Mouse (Mus musculus): ENCODE results near the gene Slc6a16. TPM values are rescaled to one million over a fixed set of nuclear protein-coding genes. Genes with fewer than 3 reads are reported as not detected.

The Slc6a16 gene
- polyA plus RNA-seq, 1 experiment = 0.05 TPM

- H3K27me3 ChIP-seq (replicated peaks; ENCODE audit: control insufficient read depth, insufficient read depth, low read length) = no peaks in the 10 kb centered on the region
- H3K36me3 ChIP-seq (ENCODE audit: control insufficient read depth, insufficient read depth, low read length) = no peaks in the 10 kb centered on the region
- no peak for DNase-seq
- H3K4me1 ChIP-seq (ENCODE audit: control insufficient read depth, insufficient read depth, low read length) = no peaks in the 10 kb centered on the region
- WGBS = 75% methylated on average over 13 of the region's 13 CpGs
- TF ChIP-seq CTCF (conservative IDR thresholded peaks at IDR 0.05; ENCODE audit: insufficient read depth, insufficient read length, low read depth, low read length) = no peak
- H3K4me3 ChIP-seq (ENCODE audit: insufficient read depth, low read depth, low read length) = no peak overlapping the region
- no peak overlapping the region for H3K27ac ChIP-seq (ENCODE audit: insufficient read depth, low read depth, low read length)
These were observed 45.3 kb upstream of the Slc6a16 start for GRCm38 (mm10) chr7:45195341-45196175.

GRCm38 (mm10) chr7:45196176-45196535 lies 44.7 kb upstream of the Slc6a16 start:
- TF ChIP-seq CTCF (conservative IDR thresholded peaks at IDR 0.05; ENCODE audit: insufficient read depth, insufficient read length, low read depth, low read length) = no peak
- no peak for TF ChIP-seq POLR2A (IDR thresholded peaks at IDR 0.05; ENCODE audit: low read depth, low read length)
- 86% methylated on average over 4 of the region's 4 CpGs for WGBS
- no peak overlapping the region for H3K4me3 ChIP-seq (ENCODE audit: insufficient read depth, low read depth, low read length)

GRCm38 (mm10) chr7:45196994-45197393 lies 43.9 kb upstream of the Slc6a16 start:
- no peak for DNase-seq
- 82% methylated on average over 5 of the region's 5 CpGs for WGBS
- no peak overlapping the region for H3K27ac ChIP-seq (ENCODE audit: insufficient read depth, low read depth, low read length)
- H3K27me3 ChIP-seq (replicated peaks; ENCODE audit: control insufficient read depth, insufficient read depth, low read length) = no peaks in the 10 kb centered on the region
- no peak overlapping the region for H3K4me3 ChIP-seq (ENCODE audit: insufficient read depth, low read depth, low read length)
- no peaks in the 10 kb centered on the region for H3K36me3 ChIP-seq (ENCODE audit: control insufficient read depth, insufficient read depth, low read length)
- TF ChIP-seq POLR2A (IDR thresholded peaks at IDR 0.05; ENCODE audit: low read depth, low read length) (no peak), CTCF (conservative IDR thresholded peaks at IDR 0.05; ENCODE audit: insufficient read depth, insufficient read length, low read depth, low read length) (no peak)
- H3K4me1 ChIP-seq (ENCODE audit: control insufficient read depth, insufficient read depth, low read length) = no peaks in the 10 kb centered on the region

More at GRCm38 (mm10) chr7:45196176-45196535, 44.7 kb upstream of the Slc6a16 start:
- DNase-seq = no peak
- Histone ChIP-seq H3K27me3 (replicated peaks; ENCODE audit: control insufficient read depth, insufficient read depth, low read length) (no peaks in the 10 kb centered on the region), H3K36me3 (ENCODE audit: control insufficient read depth, insufficient read depth, low read length) (no peaks in the 10 kb centered on the region), H3K4me1 (ENCODE audit: control insufficient read depth, insufficient read depth, low read length) (no peaks in the 10 kb centered on the region), H3K27ac (ENCODE audit: insufficient read depth, low read depth, low read length) (no peak overlapping the region)

GRCm38 (mm10) chr7:45198435-45198834 lies 42.5 kb upstream of the Slc6a16 start:
- Histone ChIP-seq H3K36me3 (ENCODE audit: control insufficient read depth, insufficient read depth, low read length) (no peaks in the 10 kb centered on the region), H3K4me1 (ENCODE audit: control insufficient read depth, insufficient read depth, low read length) (no peaks in the 10 kb centered on the region), H3K27me3 (replicated peaks; ENCODE audit: control insufficient read depth, insufficient read depth, low read length) (no peaks in the 10 kb centered on the region), H3K27ac (ENCODE audit: insufficient read depth, low read depth, low read length) (no peak overlapping the region), H3K4me3 (ENCODE audit: insufficient read depth, low read depth, low read length) (no peak overlapping the region)
- DNase-seq = peak; percentile 84
- TF ChIP-seq CTCF (conservative IDR thresholded peaks at IDR 0.05; ENCODE audit: insufficient read depth, insufficient read length, low read depth, low read length) (peak; percentile 95), POLR2A (IDR thresholded peaks at IDR 0.05; ENCODE audit: low read depth, low read length) (no peak)
- 10% methylated on average over 5 of the region's 5 CpGs for WGBS

- Histone ChIP-seq H3K4me3 (ENCODE audit: insufficient read depth, low read depth, low read length) (no peak overlapping the region), H3K27ac (ENCODE audit: insufficient read depth, low read depth, low read length) (no peak overlapping the region), H3K4me1 (ENCODE audit: control insufficient read depth, insufficient read depth, low read length) (no peaks in the 10 kb centered on the region), H3K36me3 (ENCODE audit: control insufficient read depth, insufficient read depth, low read length) (no peaks in the 10 kb centered on the region), H3K27me3 (replicated peaks; ENCODE audit: control insufficient read depth, insufficient read depth, low read length) (no peaks in the 10 kb centered on the region)
- TF ChIP-seq POLR2A (IDR thresholded peaks at IDR 0.05; ENCODE audit: low read depth, low read length) (no peak), CTCF (conservative IDR thresholded peaks at IDR 0.05; ENCODE audit: insufficient read depth, insufficient read length, low read depth, low read length) (no peak)
- 78% methylated on average over 11 of the region's 11 CpGs for WGBS
- DNase-seq = no peak
These were observed 41.9 kb upstream of the Slc6a16 start for GRCm38 (mm10) chr7:45198961-45199360.

- 64% methylated on average over 10 of the region's 10 CpGs for WGBS
- TF ChIP-seq POLR2A (IDR thresholded peaks at IDR 0.05; ENCODE audit: low read depth, low read length) (no peak), CTCF (conservative IDR thresholded peaks at IDR 0.05; ENCODE audit: insufficient read depth, insufficient read length, low read depth, low read length) (no peak)
- H3K4me1 ChIP-seq (ENCODE audit: control insufficient read depth, insufficient read depth, low read length) = no peaks in the 10 kb centered on the region
- no peak overlapping the region for H3K4me3 ChIP-seq (ENCODE audit: insufficient read depth, low read depth, low read length)
- DNase-seq = no peak
- H3K27me3 ChIP-seq (replicated peaks; ENCODE audit: control insufficient read depth, insufficient read depth, low read length) = no peaks in the 10 kb centered on the region
- H3K27ac ChIP-seq (ENCODE audit: insufficient read depth, low read depth, low read length) = no peak overlapping the region
- no peaks in the 10 kb centered on the region for H3K36me3 ChIP-seq (ENCODE audit: control insufficient read depth, insufficient read depth, low read length)
These were observed 38.2 kb upstream of the Slc6a16 start for GRCm38 (mm10) chr7:45202654-45203053.

- TF ChIP-seq CTCF (conservative IDR thresholded peaks at IDR 0.05; ENCODE audit: insufficient read depth, insufficient read length, low read depth, low read length) (no peak), POLR2A (IDR thresholded peaks at IDR 0.05; ENCODE audit: low read depth, low read length) (no peak)
- DNase-seq = peak; percentile 92
- Histone ChIP-seq H3K27me3 (replicated peaks; ENCODE audit: control insufficient read depth, insufficient read depth, low read length) (no peaks in the 10 kb centered on the region), H3K27ac (ENCODE audit: insufficient read depth, low read depth, low read length) (no peak within 1 kb of the TSS), H3K4me3 (ENCODE audit: insufficient read depth, low read depth, low read length) (peak within 1 kb of the TSS; percentile 32), H3K4me1 (ENCODE audit: control insufficient read depth, insufficient read depth, low read length) (no peaks in the 10 kb centered on the region), H3K36me3 (ENCODE audit: control insufficient read depth, insufficient read depth, low read length) (no peaks in the 10 kb centered on the region)
- WGBS = 7% methylated on average over 44 of the region's 44 CpGs
These were observed 36.3 kb upstream of the Slc6a16 start, which contains the start of gene Ccdc155 for GRCm38 (mm10) chr7:45204380-45205143. Gene Ccdc155 (minus strand): TSS chr7:45204892.

Measured in kidney, adult 2 months (tissue).